Mouse (Mus musculus): Measurements from ENCODE around the gene Sf3b5. TPM values are rescaled to one million over a fixed set of nuclear protein-coding genes. Genes with fewer than 3 reads are reported as not detected.

The Sf3b5 gene
- polyA plus RNA-seq, 1 experiment = 27.8 TPM

- no peak for TF ChIP-seq MYOD1 (IDR thresholded peaks at IDR 0.05; ENCODE audit: control insufficient read depth in 1 of 3, insufficient read length in 2 of 3, low read depth in 2 of 3)
- TF ChIP-seq SRF (IDR thresholded peaks at IDR 0.05; ENCODE audit: control insufficient read depth, insufficient read length, low read depth) = no peak
- TF ChIP-seq USF1 (IDR thresholded peaks at IDR 0.05; ENCODE audit: low read depth) = no peak
- no peak for TF ChIP-seq TCF3 (IDR thresholded peaks at IDR 0.05; ENCODE audit: insufficient read length, low read depth)
- TF ChIP-seq MYOG (IDR thresholded peaks at IDR 0.05; ENCODE audit: control insufficient read depth in 1 of 3, insufficient read depth in 1 of 3, insufficient read length in 2 of 3, low read depth in 2 of 3) = no peak
- no peak for TF ChIP-seq E2F4 (IDR thresholded peaks at IDR 0.05; ENCODE audit: insufficient read depth)
- no peak for TF ChIP-seq REST (IDR thresholded peaks at IDR 0.05; ENCODE audit: insufficient read depth, insufficient read length)
- TF ChIP-seq POLR2A (IDR thresholded peaks at IDR 0.05; ENCODE audit: insufficient read length, low read depth) = no peak
- no peak for TF ChIP-seq TCF12 (IDR thresholded peaks at IDR 0.05; ENCODE audit: insufficient read depth, poor library complexity, severe bottlenecking)
- no peak for TF ChIP-seq CEBPB (IDR thresholded peaks at IDR 0.05; ENCODE audit: insufficient read depth, poor library complexity, severe bottlenecking)
- no peak for TF ChIP-seq MAX (IDR thresholded peaks at IDR 0.05; ENCODE audit: low read depth)
- no peak for TF ChIP-seq POLR2AphosphoS2 (IDR thresholded peaks at IDR 0.05; ENCODE audit: insufficient read length, low read depth)
- Histone ChIP-seq H3K36me3 (ENCODE audit: control insufficient read depth, insufficient read depth) (no peaks in the 10 kb centered on the region), H3ac (ENCODE audit: control insufficient read depth, insufficient read length) (no peak overlapping the region), H3K4me2 (ENCODE audit: low read depth) (no peak overlapping the region), H3K27me3 (ENCODE audit: control insufficient read depth, insufficient read depth, insufficient read length) (no peaks in the 10 kb centered on the region), H3K79me2 (ENCODE audit: control insufficient read depth, insufficient read depth) (no peaks in the 10 kb centered on the region), H3K4me3 (no peak overlapping the region)
Measured at GRCm38 (mm10) chr10:12975461-12975860, 29.7 kb upstream of the Sf3b5 start.

- H3K79me2 ChIP-seq (ENCODE audit: control insufficient read depth, insufficient read depth) = no peaks in the 10 kb centered on the region
- no peak for TF ChIP-seq SRF (IDR thresholded peaks at IDR 0.05; ENCODE audit: control insufficient read depth, insufficient read length, low read depth)
- TF ChIP-seq CEBPB (IDR thresholded peaks at IDR 0.05; ENCODE audit: insufficient read depth, poor library complexity, severe bottlenecking) = no peak
- TF ChIP-seq REST (IDR thresholded peaks at IDR 0.05; ENCODE audit: insufficient read depth, insufficient read length) = no peak
- no peak for TF ChIP-seq E2F4 (IDR thresholded peaks at IDR 0.05; ENCODE audit: insufficient read depth)
- TF ChIP-seq MAX (IDR thresholded peaks at IDR 0.05; ENCODE audit: low read depth) = no peak
- H3ac ChIP-seq (ENCODE audit: control insufficient read depth, insufficient read length) = no peak overlapping the region
- no peaks in the 10 kb centered on the region for H3K36me3 ChIP-seq (ENCODE audit: control insufficient read depth, insufficient read depth)
- H3K4me2 ChIP-seq (ENCODE audit: low read depth) = no peak overlapping the region
- H3K27me3 ChIP-seq (ENCODE audit: control insufficient read depth, insufficient read depth, insufficient read length) = no peaks in the 10 kb centered on the region
- no peak overlapping the region for H3K4me3 ChIP-seq
Measured at GRCm38 (mm10) chr10:12975957-12976356, 29.2 kb upstream of the Sf3b5 start.

- H3K27me3 ChIP-seq (ENCODE audit: control insufficient read depth, insufficient read depth, insufficient read length) = no peaks in the 10 kb centered on the region
- H3K4me3 ChIP-seq = no peak overlapping the region
- H3K36me3 ChIP-seq (ENCODE audit: control insufficient read depth, insufficient read depth) = no peaks in the 10 kb centered on the region
- H3K79me2 ChIP-seq (ENCODE audit: control insufficient read depth, insufficient read depth) = no peaks in the 10 kb centered on the region
- H3K4me2 ChIP-seq (ENCODE audit: low read depth) = no peak overlapping the region
- no peak overlapping the region for H3ac ChIP-seq (ENCODE audit: control insufficient read depth, insufficient read length)
- TF ChIP-seq CEBPB (IDR thresholded peaks at IDR 0.05; ENCODE audit: insufficient read depth, poor library complexity, severe bottlenecking) (peak; percentile 24; the same call in 1 of the 2 replicates), MYOD1 (IDR thresholded peaks at IDR 0.05; ENCODE audit: control insufficient read depth in 1 of 3, insufficient read length in 2 of 3, low read depth in 2 of 3) (no peak)
Measured at GRCm38 (mm10) chr10:12976552-12976951, 28.6 kb upstream of the Sf3b5 start.

GRCm38 (mm10) chr10:12977787-12978212 lies 27.3 kb upstream of the Sf3b5 start:
- no peaks in the 10 kb centered on the region for H3K36me3 ChIP-seq (ENCODE audit: control insufficient read depth, insufficient read depth)
- no peak overlapping the region for H3K4me3 ChIP-seq
- H3K27me3 ChIP-seq (ENCODE audit: control insufficient read depth, insufficient read depth, insufficient read length) = no peaks in the 10 kb centered on the region
- TF ChIP-seq TCF12 (IDR thresholded peaks at IDR 0.05; ENCODE audit: insufficient read depth, poor library complexity, severe bottlenecking) (no peak), E2F4 (IDR thresholded peaks at IDR 0.05; ENCODE audit: insufficient read depth) (no peak), MYOG (IDR thresholded peaks at IDR 0.05; ENCODE audit: control insufficient read depth in 1 of 3, insufficient read depth in 1 of 3, insufficient read length in 2 of 3, low read depth in 2 of 3) (peak in 1 of 3 experiments; percentile 41), CEBPB (IDR thresholded peaks at IDR 0.05; ENCODE audit: insufficient read depth, poor library complexity, severe bottlenecking) (no peak)
- H3K4me2 ChIP-seq (ENCODE audit: low read depth) = no peak overlapping the region
- H3K79me2 ChIP-seq (ENCODE audit: control insufficient read depth, insufficient read depth) = no peaks in the 10 kb centered on the region
- no peak overlapping the region for H3ac ChIP-seq (ENCODE audit: control insufficient read depth, insufficient read length)

- no peak for TF ChIP-seq REST (IDR thresholded peaks at IDR 0.05; ENCODE audit: insufficient read depth, insufficient read length)
- TF ChIP-seq MYOG (IDR thresholded peaks at IDR 0.05; ENCODE audit: control insufficient read depth in 1 of 3, insufficient read depth in 1 of 3, insufficient read length in 2 of 3, low read depth in 2 of 3) = peak in 2 of 3 experiments; percentile 36 to 40
- H3K4me2 ChIP-seq (ENCODE audit: low read depth) = no peak overlapping the region
- H3K36me3 ChIP-seq (ENCODE audit: control insufficient read depth, insufficient read depth) = no peaks in the 10 kb centered on the region
- H3K79me2 ChIP-seq (ENCODE audit: control insufficient read depth, insufficient read depth) = no peaks in the 10 kb centered on the region
- no peak overlapping the region for H3K4me3 ChIP-seq
- H3ac ChIP-seq (ENCODE audit: control insufficient read depth, insufficient read length) = no peak overlapping the region
- H3K27me3 ChIP-seq (ENCODE audit: control insufficient read depth, insufficient read depth, insufficient read length) = no peaks in the 10 kb centered on the region
Measured at GRCm38 (mm10) chr10:12981071-12981470, 24.1 kb upstream of the Sf3b5 start.

GRCm38 (mm10) chr10:12983516-12983915 lies 21.6 kb upstream of the Sf3b5 start:
- TF ChIP-seq MYOG (IDR thresholded peaks at IDR 0.05; ENCODE audit: control insufficient read depth in 1 of 3, insufficient read depth in 1 of 3, insufficient read length in 2 of 3, low read depth in 2 of 3) (no peak), MYOD1 (IDR thresholded peaks at IDR 0.05; ENCODE audit: control insufficient read depth in 1 of 3, insufficient read length in 2 of 3, low read depth in 2 of 3) (no peak), TCF12 (IDR thresholded peaks at IDR 0.05; ENCODE audit: insufficient read depth, poor library complexity, severe bottlenecking) (no peak), POLR2A (IDR thresholded peaks at IDR 0.05; ENCODE audit: insufficient read length, low read depth) (no peak), SRF (IDR thresholded peaks at IDR 0.05; ENCODE audit: control insufficient read depth, insufficient read length, low read depth) (no peak), MAX (IDR thresholded peaks at IDR 0.05; ENCODE audit: low read depth) (no peak), E2F4 (IDR thresholded peaks at IDR 0.05; ENCODE audit: insufficient read depth) (no peak), TCF3 (IDR thresholded peaks at IDR 0.05; ENCODE audit: insufficient read length, low read depth) (no peak), CEBPB (IDR thresholded peaks at IDR 0.05; ENCODE audit: insufficient read depth, poor library complexity, severe bottlenecking) (no peak), USF1 (IDR thresholded peaks at IDR 0.05; ENCODE audit: low read depth) (no peak), POLR2AphosphoS2 (IDR thresholded peaks at IDR 0.05; ENCODE audit: insufficient read length, low read depth) (no peak), REST (IDR thresholded peaks at IDR 0.05; ENCODE audit: insufficient read depth, insufficient read length) (no peak)
- no peak overlapping the region for H3K4me3 ChIP-seq
- H3K36me3 ChIP-seq (ENCODE audit: control insufficient read depth, insufficient read depth) = no peaks in the 10 kb centered on the region
- H3K27me3 ChIP-seq (ENCODE audit: control insufficient read depth, insufficient read depth, insufficient read length) = no peaks in the 10 kb centered on the region
- H3K4me2 ChIP-seq (ENCODE audit: low read depth) = no peak overlapping the region
- H3K79me2 ChIP-seq (ENCODE audit: control insufficient read depth, insufficient read depth) = no peaks in the 10 kb centered on the region
- H3ac ChIP-seq (ENCODE audit: control insufficient read depth, insufficient read length) = no peak overlapping the region
